Mouse (Mus musculus) hindbrain, embryonic 15.5 days (tissue): Measurements from ENCODE around the gene Ctxn2. TPM values are rescaled to one million over a fixed set of nuclear protein-coding genes. Genes with fewer than 3 reads are reported as not detected.
"Not testable (repeated sequence)": the region's sequence is repeated elsewhere in the genome, so short reads cannot be mapped to it uniquely, and the experiment has no call there.

Experiments
- ATAC-seq: fragments of 200-750 bp; cut with Nextera tagmentation; 2 replicates; pipeline ENCODE4 v1.8.0; 2017; ENCODE audit warnings: low read depth, moderate number of reproducible peaks, moderate TSS enrichment; ENCODE audit not compliant: low FRiP score
- H3K27ac ChIP-seq: fragments of 300-500 bp; sonication (generic); replicated peaks from 2 replicates; pipeline ENCODE4 v1.5.1; 2015; ENCODE audit warnings: mild to moderate bottlenecking, inconsistent platforms
- H3K27me3 ChIP-seq: fragments of 300-500 bp; sonication (generic); 2 replicates; pipeline ENCODE4 v1.6.1; 2015; ENCODE audit warnings: control low read depth, inconsistent platforms
- H3K36me3 ChIP-seq: fragments of 300-500 bp; sonication (generic); 2 replicates; pipeline ENCODE4 v1.6.1; 2015; ENCODE audit warnings: control low read depth, inconsistent platforms
- H3K4me1 ChIP-seq: fragments of 300-500 bp; sonication (generic); replicated peaks from 2 replicates; pipeline ENCODE4 v1.6.1; 2015; ENCODE audit warnings: control low read depth, inconsistent platforms
- H3K4me2 ChIP-seq: fragments of 300-500 bp; sonication (generic); 2 replicates; pipeline ENCODE4 v1.6.1; 2015; ENCODE audit warnings: moderate library complexity, mild to moderate bottlenecking, inconsistent platforms
- H3K4me3 ChIP-seq: fragments of 300-500 bp; sonication (generic); 2 replicates; pipeline ENCODE4 v1.5.1; 2015; ENCODE audit warnings: mild to moderate bottlenecking, inconsistent platforms
- H3K9ac ChIP-seq: fragments of 300-500 bp; sonication (generic); 2 replicates; pipeline ENCODE4 v1.6.1; 2015; ENCODE audit warnings: inconsistent platforms
- H3K9me3 ChIP-seq: fragments of 300-500 bp; sonication (generic); 2 replicates; pipeline ENCODE4 v1.6.1; 2016; ENCODE audit warnings: control low read depth, inconsistent platforms
- WGBS: fragments of 180-500 bp; shearing (Covaris S2); methylation state at CpG from one replicate; pipeline ENCODE4 v1.1.7; 2015; 5-methylcytosine and 5-hydroxymethylcytosine counted together
- polyA plus RNA-seq: library from polyadenylated mRNA; unstranded; fragments of >200 nt; fragmentation: Nextera tagmentation; extraction: Ambion mirVana; gene quantifications from 2 replicates; pipeline ENCODE4 v1.2.1, GENCODE M21; 2015

The Ctxn2 gene
- 16.4 and 21.0 TPM in 2 replicates for polyA plus RNA-seq

DNA sequence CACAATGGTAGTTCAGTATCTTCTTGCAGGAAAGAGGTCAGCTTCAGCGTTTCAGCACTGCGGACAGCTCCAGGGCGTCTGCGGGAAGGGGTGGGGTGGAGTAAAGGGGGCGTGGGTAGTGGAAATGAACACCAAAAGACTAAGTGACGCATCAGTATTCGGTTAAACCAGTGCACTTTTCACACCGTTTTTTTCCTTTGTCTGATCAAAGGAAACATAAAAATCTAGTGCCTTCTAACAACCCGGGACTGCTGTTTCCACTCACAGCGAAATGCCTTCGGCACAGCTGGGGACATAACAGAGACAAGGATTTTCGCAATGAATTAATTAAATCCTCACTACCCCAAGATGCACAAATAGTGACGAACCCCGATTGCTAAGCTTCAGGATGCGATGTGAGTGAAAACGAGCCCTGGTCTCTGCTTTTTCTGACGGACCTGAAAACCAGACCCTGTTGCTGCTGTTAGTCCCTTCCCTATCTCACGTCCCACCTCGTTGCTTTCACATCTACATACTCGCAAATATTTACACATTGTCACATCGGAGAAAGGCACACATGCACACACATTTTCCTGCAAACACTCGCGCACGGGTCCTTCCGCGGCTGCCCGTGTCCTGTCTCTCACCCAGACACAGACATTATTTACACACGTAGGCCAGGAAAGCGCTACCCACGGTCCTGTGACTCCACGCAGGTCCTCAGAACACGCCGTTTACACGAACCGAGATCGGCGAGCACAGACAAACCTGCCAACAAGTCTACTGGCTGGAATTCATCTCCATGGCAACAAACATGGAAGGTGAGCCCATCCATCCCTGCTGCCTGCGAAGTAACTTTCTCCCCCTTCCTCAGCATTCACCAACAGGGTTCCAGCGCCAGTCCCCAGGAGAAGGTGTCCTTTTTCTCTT is at the start of gene Ctxn2:
Ctxn2 (plus strand) TSS at position 790 of the 909 bp plus-strand sequence.
- Histone ChIP-seq H3K27ac (peak within 1 kb of the TSS; percentile 87), H3K4me1 (0 out of 2 replicates have a peak, but pooled peaks cover 7% of the 10 kb centered on the region), H3K9ac (peak within 1 kb of the TSS; percentile 46), H3K4me3 (peak within 1 kb of the TSS; percentile 49), H3K9me3 (no peaks in the 10 kb centered on the region), H3K4me2 (peak within 1 kb of the TSS; percentile 72), H3K36me3 (no peaks in the 10 kb centered on the region), H3K27me3 (no peaks in the 10 kb centered on the region)
- WGBS = 1% methylated on average over 39 of the region's 39 CpGs
- ATAC-seq = peak; percentile 81

DNA sequence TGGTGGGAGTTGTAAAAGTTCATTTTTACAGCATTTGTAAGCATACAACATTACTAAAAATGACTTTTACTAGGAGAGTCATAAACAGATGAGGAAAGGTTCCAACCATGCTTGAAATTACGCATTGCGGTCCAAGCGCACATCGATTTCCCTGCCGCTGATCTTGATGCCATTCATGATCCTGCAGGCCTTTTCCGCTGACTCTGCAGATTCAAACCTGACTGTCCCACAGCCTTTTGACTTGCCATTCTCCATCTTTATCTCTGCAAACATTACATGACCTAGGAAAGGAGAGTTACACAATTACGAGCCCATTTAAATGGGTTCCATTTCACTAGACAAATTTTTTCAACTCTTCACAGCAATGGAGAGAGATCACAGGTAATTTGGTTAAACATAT is 47.7 kb upstream of the Ctxn2 start:
- 92% methylated on average over 7 of the region's 7 CpGs for WGBS
- no peak overlapping the region for H3K27ac ChIP-seq
- H3K4me3 ChIP-seq = no peak overlapping the region
- no peaks in the 10 kb centered on the region for H3K4me1 ChIP-seq
- no peak for ATAC-seq
- H3K36me3 ChIP-seq = peaks cover 37% of the 10 kb centered on the region
- H3K4me2 ChIP-seq = no peak overlapping the region
- H3K9ac ChIP-seq = no peak overlapping the region
- no peaks in the 10 kb centered on the region for H3K27me3 ChIP-seq
- H3K9me3 ChIP-seq = no peaks in the 10 kb centered on the region

DNA sequence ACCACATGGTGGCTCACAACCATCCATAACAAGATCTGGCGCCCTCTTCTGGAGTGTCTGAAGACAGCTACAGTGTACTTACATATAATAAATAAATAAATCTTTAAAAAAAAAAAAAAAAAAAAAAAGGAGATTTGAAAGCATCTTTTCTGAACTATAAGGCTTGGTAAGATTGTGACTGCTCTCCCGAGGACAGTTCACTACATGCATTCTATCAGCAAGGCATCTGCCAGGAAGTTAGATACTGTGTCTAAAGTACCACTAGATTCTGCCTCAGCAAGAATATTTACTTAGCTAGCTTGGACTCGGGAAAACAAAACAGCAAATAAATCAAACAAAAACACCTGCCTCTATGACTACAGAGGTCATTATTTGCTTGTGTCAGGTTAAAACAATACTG is 44.4 kb upstream of the Ctxn2 start:
- not testable (repeated sequence) for H3K9ac ChIP-seq, H3K9me3 ChIP-seq, H3K27ac ChIP-seq, H3K4me1 ChIP-seq, H3K27me3 ChIP-seq, ATAC-seq, H3K4me3 ChIP-seq, H3K4me2 ChIP-seq
- peaks cover 46% of the 10 kb centered on the region for H3K36me3 ChIP-seq
- WGBS = 81% methylated on average over 3 of the region's 3 CpGs

DNA sequence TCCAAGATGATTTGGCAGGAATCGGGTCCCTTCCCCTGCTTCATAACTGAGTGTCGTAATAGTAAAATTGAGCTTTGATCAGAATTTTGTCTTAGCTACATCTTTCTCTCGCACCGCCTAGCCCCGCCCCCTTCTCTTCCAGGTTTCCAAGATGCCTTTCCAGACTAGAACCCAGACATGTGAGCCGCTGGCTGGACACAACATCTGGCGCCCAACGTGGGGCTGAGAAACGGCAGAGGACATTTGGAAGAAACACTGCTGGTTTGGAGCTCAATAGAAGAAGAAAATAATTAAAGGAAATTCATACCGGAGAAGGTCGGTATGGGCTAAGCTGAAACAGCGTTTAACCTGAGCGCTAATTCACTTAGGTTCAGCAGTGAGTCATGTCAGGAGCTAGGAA is 32.0 kb upstream of the Ctxn2 start:
- not testable (repeated sequence) for ATAC-seq, H3K4me2 ChIP-seq, H3K4me1 ChIP-seq, H3K9me3 ChIP-seq, H3K27ac ChIP-seq, H3K27me3 ChIP-seq, H3K4me3 ChIP-seq, H3K9ac ChIP-seq
- 97% methylated on average over 13 of the region's 13 CpGs for WGBS
- peaks cover 23% of the 10 kb centered on the region for H3K36me3 ChIP-seq

DNA sequence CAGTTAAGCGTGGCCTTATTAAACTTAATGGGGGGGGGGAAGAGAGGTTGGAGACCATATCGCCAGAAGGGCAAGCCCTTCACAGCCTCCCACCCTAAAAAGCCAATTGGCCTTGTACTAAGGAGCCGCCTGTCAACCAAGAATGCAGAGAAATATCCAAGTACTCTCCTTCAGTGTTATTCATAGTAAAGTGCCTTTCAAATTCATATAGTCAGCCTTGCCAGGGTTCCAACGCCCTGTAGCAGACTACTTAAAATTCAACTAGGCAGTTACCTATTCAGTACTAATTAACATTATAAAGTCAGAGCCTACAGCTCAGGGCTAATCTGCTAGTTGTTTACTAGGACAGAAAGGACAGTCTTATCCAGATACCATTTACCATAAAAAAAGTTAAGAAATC is 30.0 kb upstream of the Ctxn2 start:
- H3K4me1 ChIP-seq, H3K9me3 ChIP-seq, H3K4me2 ChIP-seq, H3K27ac ChIP-seq, H3K4me3 ChIP-seq, H3K27me3 ChIP-seq, ATAC-seq, H3K9ac ChIP-seq: not testable (repeated sequence)
- WGBS = 87% methylated on average over 4 of the region's 4 CpGs
- peaks cover 30% of the 10 kb centered on the region for H3K36me3 ChIP-seq

DNA sequence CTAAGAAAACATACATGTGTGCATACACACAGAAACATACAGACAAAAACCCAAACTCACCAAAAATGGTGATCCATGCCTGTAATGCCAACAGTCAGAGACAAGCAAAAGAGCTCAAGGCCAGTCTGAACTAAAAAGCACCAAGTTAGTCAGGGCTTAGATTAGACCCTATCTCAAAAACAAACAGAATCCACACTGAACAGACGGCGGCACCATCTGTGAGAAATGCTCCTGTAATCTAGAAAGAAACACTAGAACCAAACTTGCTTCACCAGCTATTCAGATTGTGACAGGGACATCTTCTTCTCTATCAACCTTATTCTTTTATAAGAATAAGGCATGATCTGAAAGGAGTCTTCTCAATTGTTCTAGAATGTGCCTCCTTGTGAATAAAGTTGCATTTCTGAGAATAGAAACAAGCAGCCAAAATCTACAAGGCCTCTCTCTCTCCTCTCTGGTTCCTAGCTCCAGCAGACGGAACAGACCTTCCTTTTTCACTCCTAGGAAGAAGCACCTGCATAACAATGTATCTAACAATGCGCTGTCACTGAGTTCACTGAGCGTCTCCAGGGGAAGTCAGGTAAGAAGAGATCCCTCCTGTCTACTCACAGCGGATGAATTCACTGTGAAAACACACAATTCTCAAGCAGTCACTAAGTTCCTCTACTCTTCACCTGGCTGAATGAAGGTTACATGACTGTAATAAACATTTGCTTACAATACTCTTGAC is 16.9 kb upstream of the Ctxn2 start:
- Histone ChIP-seq H3K27me3 (no peaks in the 10 kb centered on the region), H3K4me1 (peaks cover 27% of the 10 kb centered on the region), H3K4me3 (no peak overlapping the region), H3K4me2 (peak overlapping the region; percentile 15; the same call in 1 of the 2 replicates), H3K9ac (no peak overlapping the region), H3K36me3 (0 out of 2 replicates have a peak, but pooled peaks cover 4% of the 10 kb centered on the region), H3K27ac (no peak overlapping the region), H3K9me3 (no peaks in the 10 kb centered on the region)
- no peak for ATAC-seq
- 63% methylated on average over 6 of the region's 6 CpGs for WGBS

DNA sequence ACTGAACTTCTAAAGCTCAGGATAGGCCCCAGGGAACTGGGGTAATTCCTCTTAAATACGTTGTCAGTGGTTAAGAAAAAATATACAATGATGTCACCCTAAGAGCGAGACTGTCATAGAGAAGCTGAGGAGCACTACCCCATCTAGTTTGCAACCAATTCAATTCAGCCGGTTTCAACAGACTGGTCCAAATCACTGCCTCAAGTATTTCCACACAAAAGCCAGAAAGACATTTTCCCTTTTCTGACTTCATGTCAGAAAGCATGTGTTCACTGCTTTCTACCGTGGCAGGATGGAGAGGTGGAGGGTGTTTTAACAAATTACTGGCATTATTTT is 14.2 kb upstream of the Ctxn2 start:
- H3K36me3 ChIP-seq = no peaks in the 10 kb centered on the region
- H3K4me3 ChIP-seq = peak overlapping the region; percentile 84
- H3K4me1 ChIP-seq = peaks cover 27% of the 10 kb centered on the region
- no peaks in the 10 kb centered on the region for H3K9me3 ChIP-seq
- peak overlapping the region; percentile 74 for H3K4me2 ChIP-seq
- H3K27me3 ChIP-seq = no peaks in the 10 kb centered on the region
- H3K27ac ChIP-seq = peak overlapping the region; percentile 96
- 2% methylated on average over 4 of the region's 4 CpGs for WGBS
- ATAC-seq = 0 out of 2 replicates have a peak, but pooled peaks have one; percentile 6
- H3K9ac ChIP-seq = peak overlapping the region; percentile 97

DNA sequence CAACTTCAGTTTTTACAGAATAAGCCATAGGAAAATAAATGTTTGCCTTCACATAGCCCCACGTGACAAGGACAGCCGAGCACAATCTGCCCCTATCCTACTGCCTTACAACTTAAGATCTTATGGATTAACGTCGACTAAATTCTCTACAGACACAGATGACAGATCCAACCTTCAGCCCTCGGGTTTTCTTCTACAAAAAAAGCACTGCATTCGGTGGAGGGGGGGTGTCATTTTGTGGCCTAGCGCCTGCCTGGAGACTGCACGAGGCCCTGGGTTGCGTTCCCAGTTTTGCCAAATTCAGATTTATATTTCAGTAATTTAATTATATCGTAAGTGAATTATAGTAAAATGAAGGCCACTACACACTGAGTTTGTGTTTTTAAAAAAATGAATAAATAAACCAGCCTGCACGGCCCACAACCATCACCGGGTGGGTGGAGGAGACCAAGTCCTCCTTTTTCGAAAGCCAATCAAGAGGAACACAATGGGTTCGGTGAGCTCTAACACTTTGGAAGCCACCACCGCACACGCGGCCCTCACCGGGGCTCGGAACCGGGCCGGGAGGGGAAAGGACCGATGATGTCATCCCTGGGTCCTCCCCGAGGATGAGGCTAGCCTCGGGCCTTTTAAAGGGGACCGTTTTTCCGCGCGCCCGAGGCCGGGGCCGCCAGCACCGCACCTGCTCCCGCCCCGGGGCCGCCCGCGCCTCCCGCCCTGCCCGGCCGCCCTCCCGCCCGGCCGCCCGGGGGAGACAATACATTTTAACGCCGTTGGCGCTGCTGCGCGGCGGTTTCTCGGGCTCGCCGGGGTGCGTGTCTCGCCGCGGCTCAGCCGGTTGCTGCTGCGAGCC is 13.6 kb upstream of the Ctxn2 start:
- under 1% methylated on average over 51 of the region's 59 CpGs for WGBS
- H3K36me3 ChIP-seq = no peaks in the 10 kb centered on the region
- peak overlapping the region; percentile 97 for H3K9ac ChIP-seq
- peak overlapping the region; percentile 96 for H3K27ac ChIP-seq
- H3K9me3 ChIP-seq = no peaks in the 10 kb centered on the region
- peak overlapping the region; percentile 74 for H3K4me2 ChIP-seq
- peak; percentile 79 for ATAC-seq
- H3K27me3 ChIP-seq = no peaks in the 10 kb centered on the region
- peaks cover 27% of the 10 kb centered on the region for H3K4me1 ChIP-seq
- H3K4me3 ChIP-seq = peak overlapping the region; percentile 84

DNA sequence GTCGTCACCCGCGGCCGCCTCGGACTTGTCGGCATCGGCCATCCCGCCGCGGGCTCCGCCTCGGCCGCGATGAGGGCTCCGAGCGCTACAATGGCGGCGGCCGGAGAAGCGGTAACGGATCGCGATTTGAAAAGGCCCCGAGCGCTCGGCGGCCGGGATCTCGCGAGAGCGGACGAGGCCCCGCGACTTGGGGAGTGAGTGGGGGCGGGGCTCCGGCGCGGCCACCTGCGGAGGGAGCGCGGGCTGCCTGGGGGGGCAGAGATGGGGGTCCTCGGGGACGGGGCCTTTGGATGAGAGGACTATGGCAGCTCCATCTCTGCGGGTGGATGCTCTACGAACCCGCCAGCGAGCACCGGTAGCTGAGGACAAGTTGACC is 13.0 kb upstream of the Ctxn2 start, which contains the start of gene Myef2:
Myef2 (minus strand) TSS at position 185 of the 376 bp plus-strand sequence.
- no peaks in the 10 kb centered on the region for H3K36me3 ChIP-seq
- peaks cover 27% of the 10 kb centered on the region for H3K4me1 ChIP-seq
- peak within 1 kb of the TSS; percentile 84 for H3K4me3 ChIP-seq
- WGBS = under 1% methylated on average over 43 of the region's 48 CpGs
- peak within 1 kb of the TSS; percentile 97 for H3K9ac ChIP-seq
- H3K27me3 ChIP-seq = no peaks in the 10 kb centered on the region
- no peaks in the 10 kb centered on the region for H3K9me3 ChIP-seq
- peak within 1 kb of the TSS; percentile 74 for H3K4me2 ChIP-seq
- peak; percentile 83 for ATAC-seq
- H3K27ac ChIP-seq = peak within 1 kb of the TSS; percentile 96

DNA sequence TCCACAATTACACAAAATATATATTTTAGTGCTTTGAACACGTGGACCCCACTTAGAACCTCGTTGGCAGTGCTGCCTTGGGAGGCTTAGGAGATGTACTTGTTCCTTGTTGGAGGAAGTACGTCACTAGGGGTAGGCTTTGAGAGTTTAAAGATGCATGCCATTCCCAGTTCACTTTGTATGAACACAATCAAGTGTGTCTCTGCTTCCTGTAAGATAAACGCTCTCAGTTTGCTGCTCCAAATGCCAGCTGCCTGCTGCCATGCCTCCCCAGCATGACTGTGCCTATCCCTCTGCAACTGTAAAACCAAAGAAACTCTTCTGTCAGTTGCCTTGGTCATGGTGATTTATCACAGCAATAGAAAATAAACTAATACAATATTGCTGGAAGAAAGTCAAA is 10.7 kb upstream of the Ctxn2 start:
- no peak for ATAC-seq
- Histone ChIP-seq H3K4me3 (no peak overlapping the region), H3K9ac (no peak overlapping the region), H3K27me3 (no peaks in the 10 kb centered on the region), H3K4me1 (peaks cover 13% of the 10 kb centered on the region), H3K9me3 (no peaks in the 10 kb centered on the region), H3K4me2 (no peak overlapping the region), H3K36me3 (no peaks in the 10 kb centered on the region), H3K27ac (no peak overlapping the region)
- 30% methylated on average over 4 of the region's 4 CpGs for WGBS

DNA sequence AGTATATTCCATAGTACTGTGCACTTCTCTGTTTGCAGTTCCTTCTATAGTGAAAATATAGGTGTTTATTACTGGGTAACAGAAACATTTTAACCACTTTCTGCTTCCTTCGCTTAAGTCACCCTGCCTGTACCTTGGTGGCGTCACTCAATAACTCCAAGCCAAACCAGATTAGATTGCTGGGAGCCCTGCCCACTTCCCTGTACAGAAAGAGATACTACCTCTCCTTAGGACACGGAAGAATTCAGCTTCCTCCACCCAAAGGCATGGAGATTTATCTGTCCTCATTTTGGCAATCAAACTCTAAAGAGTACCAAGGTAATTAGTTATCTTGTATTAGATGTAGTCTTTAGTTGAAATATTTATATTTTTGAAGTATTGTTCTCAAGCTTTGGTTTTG is 9.7 kb upstream of the Ctxn2 start:
- no peaks in the 10 kb centered on the region for H3K9me3 ChIP-seq
- 89% methylated on average over 3 of the region's 3 CpGs for WGBS
- no peaks in the 10 kb centered on the region for H3K36me3 ChIP-seq
- no peak for ATAC-seq
- H3K27ac ChIP-seq = no peak overlapping the region
- peaks cover 4% of the 10 kb centered on the region for H3K4me1 ChIP-seq
- H3K4me3 ChIP-seq = no peak overlapping the region
- H3K27me3 ChIP-seq = no peaks in the 10 kb centered on the region
- H3K4me2 ChIP-seq = no peak overlapping the region
- H3K9ac ChIP-seq = no peak overlapping the region
